Mouse (Mus musculus): ENCODE measurements around the gene Disp1. TPM values are rescaled to one million over a fixed set of nuclear protein-coding genes. Genes with fewer than 3 reads are reported as not detected.

Disp1 gene
- polyA plus RNA-seq, 1 experiment from 2014 or later = 8.3 TPM

DNA sequence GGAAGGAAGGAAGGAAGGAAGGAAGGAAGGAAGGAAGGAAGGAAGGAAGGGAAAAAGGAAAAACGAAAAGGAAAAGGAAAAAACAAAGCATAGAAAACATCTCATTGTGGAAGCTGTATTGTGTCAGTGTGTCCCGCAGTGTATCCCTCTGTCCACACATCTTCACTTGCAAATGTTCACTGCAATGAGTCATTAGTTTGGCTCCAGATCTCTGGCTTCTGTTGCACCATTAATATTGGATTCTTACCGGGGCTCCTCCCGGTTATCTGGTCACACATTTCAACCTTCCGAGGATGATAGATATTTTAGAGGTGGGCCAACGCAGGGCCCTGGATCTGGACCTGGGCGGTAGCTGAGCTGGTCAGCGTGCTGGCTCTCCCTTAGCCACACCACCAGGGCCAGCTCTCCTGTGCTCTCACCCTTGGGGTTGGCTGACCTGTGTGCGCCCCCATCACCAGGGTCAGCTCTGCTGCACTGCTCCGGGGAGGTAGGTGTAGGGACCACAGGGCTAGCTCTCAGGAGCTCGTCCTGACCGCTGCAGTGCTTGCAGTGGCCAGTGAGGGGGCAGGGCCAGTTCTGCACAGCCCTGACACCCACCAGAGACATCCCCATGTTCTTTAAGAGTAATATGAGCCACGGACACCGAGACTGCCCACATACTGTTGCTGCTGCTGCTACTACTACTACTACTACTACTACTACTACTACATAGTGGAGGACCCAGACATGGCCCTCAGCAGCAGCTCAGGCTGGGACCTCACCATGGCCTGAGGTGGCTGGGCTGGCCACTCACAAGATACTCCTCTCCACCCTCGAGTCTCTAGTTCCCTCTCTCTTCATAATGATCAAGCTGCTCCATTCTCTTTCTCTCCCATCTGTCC lies 104.1 kb downstream of the Disp1 start:
- Histone ChIP-seq H3K36me3 (no peaks in the 10 kb centered on the region), H3K4me3 (no peak overlapping the region), H3K27ac (no peak overlapping the region), H3K4me2 (no peak overlapping the region), H3K9ac (no peak overlapping the region), H3K4me1 (peaks cover 47% of the 10 kb centered on the region), H3K27me3 (no peaks in the 10 kb centered on the region), H3K9me3 (no peaks in the 10 kb centered on the region)
- peak; percentile 40; the same call in 1 of the 2 replicates for ATAC-seq (ENCODE audit: borderline replicate concordance, extremely low read depth, low FRiP score, low TSS enrichment)
- 56% methylated on average over 15 of the region's 15 CpGs for whole genome bisulfite sequencing

DNA sequence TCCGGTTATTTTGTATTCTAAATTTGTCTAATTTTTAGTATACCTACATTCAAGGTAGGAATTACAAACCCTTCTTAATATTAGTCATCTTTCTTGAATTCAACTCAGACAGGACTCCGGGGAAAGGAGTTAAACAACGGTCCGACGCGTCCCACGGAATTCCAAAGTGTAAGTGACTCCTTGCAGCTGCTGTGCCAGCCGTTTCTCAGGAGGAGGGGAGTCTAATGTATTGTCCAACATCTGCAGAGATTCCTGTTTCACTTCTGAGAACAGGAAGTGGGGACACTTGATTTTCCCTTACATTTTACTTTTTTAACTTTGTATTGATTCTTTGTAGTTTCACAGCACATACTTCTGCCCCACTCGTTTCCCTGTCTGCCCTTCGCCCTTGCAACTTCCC lies 104.9 kb downstream of the Disp1 start:
- ATAC-seq (ENCODE audit: borderline replicate concordance, extremely low read depth, low FRiP score, low TSS enrichment) = no peak
- H3K9me3 ChIP-seq = no peaks in the 10 kb centered on the region
- H3K36me3 ChIP-seq = no peaks in the 10 kb centered on the region
- WGBS = 32% methylated on average over 10 of the region's 10 CpGs
- no peaks in the 10 kb centered on the region for H3K27me3 ChIP-seq
- no peak overlapping the region for H3K9ac ChIP-seq
- H3K4me1 ChIP-seq = peaks cover 47% of the 10 kb centered on the region
- no peak overlapping the region for H3K4me3 ChIP-seq
- no peak overlapping the region for H3K27ac ChIP-seq
- no peak overlapping the region for H3K4me2 ChIP-seq

DNA sequence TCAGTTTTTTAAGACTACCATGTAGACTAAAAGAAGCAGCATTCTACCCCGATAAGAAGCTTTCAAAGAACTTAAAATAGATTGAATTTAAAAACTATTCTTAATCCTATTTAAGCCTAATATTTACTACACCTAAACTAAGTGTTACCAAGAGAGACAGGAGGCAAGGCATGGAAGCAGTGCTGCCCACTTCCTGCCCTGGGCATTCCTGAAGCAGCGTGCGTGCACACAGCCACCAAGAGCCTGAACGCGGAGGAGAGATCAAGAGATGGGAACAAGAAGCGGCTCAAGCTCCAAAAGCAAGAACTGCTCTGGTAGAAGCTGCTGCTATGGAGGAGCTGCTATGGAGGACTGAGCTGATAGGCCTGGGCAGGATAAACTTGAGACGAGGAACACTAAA lies 106.2 kb downstream of the Disp1 start:
- no peak for ATAC-seq (ENCODE audit: borderline replicate concordance, extremely low read depth, low FRiP score, low TSS enrichment)
- no peak overlapping the region for H3K4me3 ChIP-seq
- WGBS = 75% methylated on average over 7 of the region's 7 CpGs
- no peak overlapping the region for H3K4me2 ChIP-seq
- H3K27me3 ChIP-seq = no peaks in the 10 kb centered on the region
- no peak overlapping the region for H3K27ac ChIP-seq
- H3K36me3 ChIP-seq = no peaks in the 10 kb centered on the region
- no peaks in the 10 kb centered on the region for H3K9me3 ChIP-seq
- H3K4me1 ChIP-seq = peaks cover 36% of the 10 kb centered on the region
- H3K9ac ChIP-seq = no peak overlapping the region

DNA sequence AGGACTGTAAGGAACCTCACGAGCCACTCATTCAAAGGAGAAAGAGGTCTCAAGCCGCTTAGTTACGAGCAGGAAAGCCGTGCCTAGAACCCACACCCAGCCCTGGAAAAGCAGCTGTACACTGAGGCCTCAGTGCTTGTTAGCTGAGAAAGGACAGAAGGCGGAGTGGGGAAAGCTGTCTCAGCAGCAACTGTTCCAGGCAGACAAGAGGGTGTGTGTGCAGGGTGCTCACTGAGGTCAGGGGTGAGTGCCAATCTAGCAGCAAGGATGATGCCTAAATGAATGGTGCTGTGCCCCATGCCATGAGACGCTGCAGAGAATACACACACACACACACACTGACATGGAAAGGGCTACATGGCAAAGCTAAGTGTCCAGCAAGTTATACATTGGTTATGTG lies 106.8 kb downstream of the Disp1 start:
- no peak overlapping the region for H3K27ac ChIP-seq
- 81% methylated on average over 6 of the region's 6 CpGs for WGBS
- H3K9me3 ChIP-seq = no peaks in the 10 kb centered on the region
- no peaks in the 10 kb centered on the region for H3K36me3 ChIP-seq
- no peak for ATAC-seq (ENCODE audit: borderline replicate concordance, extremely low read depth, low FRiP score, low TSS enrichment)
- H3K9ac ChIP-seq = no peak overlapping the region
- no peak overlapping the region for H3K4me2 ChIP-seq
- H3K27me3 ChIP-seq = no peaks in the 10 kb centered on the region
- no peak overlapping the region for H3K4me3 ChIP-seq
- peaks cover 33% of the 10 kb centered on the region for H3K4me1 ChIP-seq

DNA sequence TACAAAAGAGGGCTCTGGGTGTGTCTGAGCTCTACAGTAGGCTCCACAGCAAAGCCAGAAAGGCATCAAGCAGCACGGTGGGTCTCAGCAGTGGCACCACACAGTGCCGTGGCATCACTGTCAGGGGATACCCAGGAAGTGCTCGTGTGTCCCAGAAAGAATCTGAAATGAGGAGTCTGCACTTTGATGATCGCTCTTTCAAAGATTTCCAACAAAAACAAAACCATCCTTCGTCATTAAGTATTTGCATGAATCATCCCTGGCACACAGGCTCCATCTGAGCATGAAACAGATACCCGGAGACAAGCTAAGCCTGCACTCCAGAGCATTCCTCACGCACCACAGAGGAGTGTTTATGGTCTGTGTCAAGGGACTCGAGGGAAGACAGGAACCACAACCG lies 107.8 kb downstream of the Disp1 start:
- Histone ChIP-seq H3K9ac (no peak overlapping the region), H3K36me3 (no peaks in the 10 kb centered on the region), H3K4me3 (no peak overlapping the region), H3K27me3 (no peaks in the 10 kb centered on the region), H3K9me3 (no peaks in the 10 kb centered on the region), H3K27ac (no peak overlapping the region), H3K4me1 (peaks cover 28% of the 10 kb centered on the region), H3K4me2 (no peak overlapping the region)
- no peak for ATAC-seq (ENCODE audit: borderline replicate concordance, extremely low read depth, low FRiP score, low TSS enrichment)
- WGBS = 47% methylated on average over 9 of the region's 9 CpGs

DNA sequence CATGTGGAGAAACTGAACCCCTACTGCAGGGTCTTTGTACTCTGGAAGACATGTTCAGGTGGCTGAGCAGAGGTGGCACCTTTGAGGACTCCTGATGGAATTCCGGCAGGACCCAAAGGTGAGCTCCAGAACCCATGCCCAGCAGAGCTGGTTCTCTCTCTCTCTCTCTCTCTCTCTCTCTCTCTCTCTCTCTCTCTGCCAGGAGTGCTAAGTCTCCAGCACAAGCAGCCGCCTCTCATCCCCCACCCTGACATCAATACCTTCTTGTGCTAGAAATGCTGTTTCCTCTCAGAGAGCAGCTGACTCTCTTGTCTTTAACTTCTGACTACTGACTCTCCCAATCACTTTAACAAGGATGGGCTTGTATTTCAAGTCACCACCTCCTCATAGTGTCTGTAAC lies 113.8 kb downstream of the Disp1 start:
- Histone ChIP-seq H3K9me3 (no peaks in the 10 kb centered on the region), H3K4me2 (no peak overlapping the region), H3K27me3 (no peaks in the 10 kb centered on the region), H3K4me3 (no peak overlapping the region), H3K27ac (no peak overlapping the region), H3K4me1 (no peaks in the 10 kb centered on the region), H3K36me3 (no peaks in the 10 kb centered on the region), H3K9ac (no peak overlapping the region)
- 91% methylated on average over 2 of the region's 2 CpGs for WGBS
- no peak for ATAC-seq (ENCODE audit: borderline replicate concordance, extremely low read depth, low FRiP score, low TSS enrichment)

DNA sequence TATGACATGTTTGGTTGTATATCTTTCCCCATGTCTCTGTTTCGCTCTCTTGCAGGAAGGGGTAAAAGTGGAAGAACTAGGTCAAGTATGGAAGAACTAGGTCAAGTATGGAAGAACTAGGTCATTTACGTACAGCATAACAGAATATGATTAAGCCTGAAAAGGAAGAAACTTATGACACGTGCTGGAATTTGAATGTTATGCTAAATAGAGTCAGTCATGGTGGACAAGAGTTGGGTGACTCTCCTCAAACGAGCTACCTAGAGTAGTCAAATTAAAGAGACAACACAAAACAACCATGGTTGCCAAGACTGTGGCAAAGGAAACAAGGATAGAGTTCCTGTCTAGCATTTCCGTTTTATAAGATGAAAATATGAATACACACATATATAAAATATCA lies 116.6 kb downstream of the Disp1 start:
- ATAC-seq (ENCODE audit: borderline replicate concordance, extremely low read depth, low FRiP score, low TSS enrichment) = no peak

DNA sequence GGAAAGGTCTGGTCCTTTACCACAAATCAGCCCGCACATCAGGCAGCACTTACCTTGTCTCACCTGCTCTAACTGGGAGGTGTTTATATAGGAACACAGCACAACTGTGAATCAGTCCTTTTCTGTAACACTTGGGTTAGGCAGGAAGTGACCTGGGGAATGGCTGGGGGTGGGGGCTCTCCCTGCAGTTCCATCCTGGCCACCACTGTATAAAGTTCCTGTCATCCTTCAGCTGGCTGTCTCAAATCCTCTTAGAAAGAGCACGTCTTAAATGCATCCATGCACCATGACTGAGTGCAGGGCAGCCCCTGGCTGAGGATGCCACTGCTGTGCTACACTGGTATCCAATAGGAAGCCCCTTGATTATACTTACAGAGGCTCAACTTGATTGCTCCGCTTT lies 118.5 kb downstream of the Disp1 start:
- no peak overlapping the region for H3K4me2 ChIP-seq
- no peaks in the 10 kb centered on the region for H3K27me3 ChIP-seq
- no peak for ATAC-seq (ENCODE audit: borderline replicate concordance, extremely low read depth, low FRiP score, low TSS enrichment)
- H3K9ac ChIP-seq = no peak overlapping the region
- no peak overlapping the region for H3K4me3 ChIP-seq
- WGBS = 62% methylated on average over 3 of the region's 3 CpGs
- no peaks in the 10 kb centered on the region for H3K9me3 ChIP-seq
- no peak overlapping the region for H3K27ac ChIP-seq
- no peaks in the 10 kb centered on the region for H3K4me1 ChIP-seq
- no peaks in the 10 kb centered on the region for H3K36me3 ChIP-seq

More for the DNA sequence above, 116.6 kb downstream of the Disp1 start:
- no peak overlapping the region for H3K4me2 ChIP-seq
- H3K4me1 ChIP-seq = no peaks in the 10 kb centered on the region
- H3K9ac ChIP-seq = no peak overlapping the region
- no peaks in the 10 kb centered on the region for H3K36me3 ChIP-seq
- no peak overlapping the region for H3K4me3 ChIP-seq
- 87% methylated on average over 5 of the region's 5 CpGs for WGBS
- no peak overlapping the region for H3K27ac ChIP-seq
- no peaks in the 10 kb centered on the region for H3K27me3 ChIP-seq
- no peaks in the 10 kb centered on the region for H3K9me3 ChIP-seq

DNA sequence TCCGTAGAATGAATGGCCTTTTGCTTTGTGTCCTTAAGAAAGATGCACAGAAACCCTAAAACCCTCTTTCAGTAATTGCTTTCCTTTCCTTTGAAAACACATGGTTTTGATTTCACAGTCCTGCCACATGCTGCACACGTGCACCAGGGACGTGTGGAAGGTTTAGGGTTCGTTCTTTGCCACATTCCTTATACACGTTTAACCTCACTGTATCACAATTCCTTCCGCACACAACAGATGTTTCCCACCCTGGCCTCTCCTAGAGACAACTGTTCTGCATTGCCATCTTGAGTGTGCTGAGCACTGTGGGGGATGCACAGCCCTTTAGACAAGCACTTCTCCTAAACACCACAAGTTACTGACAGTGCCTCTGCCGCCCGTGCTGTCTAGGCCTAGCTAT lies 119.2 kb downstream of the Disp1 start:
- Histone ChIP-seq H3K4me1 (no peaks in the 10 kb centered on the region), H3K9me3 (no peaks in the 10 kb centered on the region), H3K4me3 (no peak overlapping the region), H3K27ac (no peak overlapping the region), H3K27me3 (no peaks in the 10 kb centered on the region), H3K9ac (no peak overlapping the region), H3K4me2 (no peak overlapping the region), H3K36me3 (no peaks in the 10 kb centered on the region)
- ATAC-seq (ENCODE audit: borderline replicate concordance, extremely low read depth, low FRiP score, low TSS enrichment) = no peak
- WGBS = 76% methylated on average over 8 of the region's 8 CpGs

DNA sequence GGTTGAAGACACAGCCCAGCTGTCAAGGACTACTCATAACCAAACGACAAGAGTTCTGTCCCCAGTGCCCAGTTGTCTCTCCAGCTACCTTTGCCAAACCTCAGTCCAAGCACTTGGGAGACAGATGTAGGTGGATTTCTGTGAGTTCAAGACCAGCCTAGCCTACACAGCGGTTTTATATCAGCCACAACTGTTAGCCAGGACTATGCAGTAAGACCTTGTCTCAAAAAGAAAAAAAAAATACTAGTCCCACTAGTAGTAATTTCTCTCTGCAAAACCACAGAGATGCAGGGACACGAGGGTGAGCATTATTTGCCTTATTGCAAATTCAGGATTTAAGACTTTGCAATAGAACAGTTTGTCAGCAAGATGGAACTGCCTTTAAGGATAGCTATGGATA lies 120.0 kb downstream of the Disp1 start:
- ATAC-seq (ENCODE audit: borderline replicate concordance, extremely low read depth, low FRiP score, low TSS enrichment) = no peak
- 72% methylated on average over 3 of the region's 3 CpGs for WGBS
- H3K27me3 ChIP-seq = no peaks in the 10 kb centered on the region

DNA sequence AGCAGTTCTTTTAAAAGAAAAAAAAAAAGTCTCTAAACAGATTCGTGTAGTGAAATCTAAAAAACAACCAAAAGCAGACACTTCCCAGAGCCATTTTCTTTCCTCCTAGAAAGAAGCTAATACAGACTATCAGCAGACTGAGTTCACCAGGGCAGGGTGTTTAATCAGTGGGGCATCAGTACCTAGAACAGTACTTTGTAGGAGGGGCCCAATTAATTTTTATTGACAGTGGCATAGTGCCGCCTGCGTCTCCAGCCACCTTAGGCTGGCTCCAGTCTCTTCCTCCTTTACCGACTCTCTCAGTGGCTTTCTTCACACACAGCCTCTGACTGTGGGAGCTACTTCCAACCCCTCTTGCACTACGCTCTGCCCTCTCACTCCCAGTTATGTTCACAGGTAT lies 121.1 kb downstream of the Disp1 start:
- 77% methylated on average over 5 of the region's 5 CpGs for WGBS
- Histone ChIP-seq H3K4me3 (no peak overlapping the region), H3K9me3 (no peaks in the 10 kb centered on the region), H3K9ac (no peak overlapping the region), H3K4me2 (no peak overlapping the region), H3K4me1 (no peaks in the 10 kb centered on the region), H3K36me3 (0 out of 2 replicates have a peak, but pooled peaks cover 3% of the 10 kb centered on the region), H3K27me3 (no peaks in the 10 kb centered on the region), H3K27ac (no peak overlapping the region)
- ATAC-seq (ENCODE audit: borderline replicate concordance, extremely low read depth, low FRiP score, low TSS enrichment) = no peak

More for the DNA sequence above, 120.0 kb downstream of the Disp1 start:
- H3K4me3 ChIP-seq = no peak overlapping the region
- no peak overlapping the region for H3K27ac ChIP-seq
- no peaks in the 10 kb centered on the region for H3K36me3 ChIP-seq
- H3K4me1 ChIP-seq = no peaks in the 10 kb centered on the region
- no peaks in the 10 kb centered on the region for H3K9me3 ChIP-seq
- H3K9ac ChIP-seq = no peak overlapping the region
- H3K4me2 ChIP-seq = no peak overlapping the region

DNA sequence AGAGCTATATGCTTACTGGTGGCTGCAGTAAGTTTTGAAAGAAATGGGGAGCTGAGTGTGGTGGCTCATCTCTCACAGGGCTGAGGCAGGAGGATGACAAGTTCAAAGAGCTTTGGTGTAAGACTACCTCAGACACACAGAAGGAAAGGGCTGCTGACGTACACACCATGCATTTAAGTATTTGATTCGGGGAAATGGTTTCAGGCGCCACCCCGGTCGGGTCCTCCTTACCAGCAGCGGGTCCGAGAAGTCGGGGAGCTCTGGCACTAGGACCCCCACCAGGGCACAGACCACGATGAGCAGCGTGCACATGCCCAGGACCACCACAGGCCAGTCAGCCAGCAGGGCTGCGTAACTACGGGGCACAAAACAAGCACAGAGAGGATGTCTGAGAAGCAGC lies 121.6 kb downstream of the Disp1 start:
- H3K27ac ChIP-seq = no peak overlapping the region
- no peak overlapping the region for H3K4me3 ChIP-seq
- ATAC-seq (ENCODE audit: borderline replicate concordance, extremely low read depth, low FRiP score, low TSS enrichment) = no peak

More for the DNA sequence above, 121.6 kb downstream of the Disp1 start:
- no peak overlapping the region for H3K4me2 ChIP-seq
- H3K4me1 ChIP-seq = no peaks in the 10 kb centered on the region
- H3K36me3 ChIP-seq = 0 out of 2 replicates have a peak, but pooled peaks cover 3% of the 10 kb centered on the region
- no peaks in the 10 kb centered on the region for H3K9me3 ChIP-seq
- no peak overlapping the region for H3K9ac ChIP-seq
- H3K27me3 ChIP-seq = no peaks in the 10 kb centered on the region
- 94% methylated on average over 12 of the region's 12 CpGs for WGBS
